Mouse (Mus musculus): ENCODE measurements around the gene Pde10a.

- no peak for TF ChIP-seq USF1 (IDR thresholded peaks at IDR 0.05; ENCODE audit: low read depth)
- no peak for TF ChIP-seq POLR2A (IDR thresholded peaks at IDR 0.05; ENCODE audit: insufficient read length, low read depth)
- no peak for TF ChIP-seq POLR2AphosphoS2 (IDR thresholded peaks at IDR 0.05; ENCODE audit: insufficient read length, low read depth)
- no peak for TF ChIP-seq MYOG (IDR thresholded peaks at IDR 0.05; ENCODE audit: control insufficient read depth in 1 of 3, insufficient read depth in 1 of 3, insufficient read length in 2 of 3, low read depth in 2 of 3)
- no peak for TF ChIP-seq TCF3 (IDR thresholded peaks at IDR 0.05; ENCODE audit: insufficient read length, low read depth)
- TF ChIP-seq TCF12 (IDR thresholded peaks at IDR 0.05; ENCODE audit: insufficient read depth, poor library complexity, severe bottlenecking) = no peak
- no peak for TF ChIP-seq CEBPB (IDR thresholded peaks at IDR 0.05; ENCODE audit: insufficient read depth, poor library complexity, severe bottlenecking)
- no peak for TF ChIP-seq MAX (IDR thresholded peaks at IDR 0.05; ENCODE audit: low read depth)
These were observed 173.1 kb downstream of the Pde10a start for GRCm38 (mm10) chr17:8698265-8698664.

All from myocyte (in vitro differentiated cells).